Mouse (Mus musculus): Measurements from ENCODE around the gene Cyp2j6.
"Not testable (repeated sequence)": the region's sequence is repeated elsewhere in the genome, so short reads cannot be mapped to it uniquely, and the experiment has no call there.

The Cyp2j6 gene

GRCm38 (mm10) chr4:96553133-96553819, at the start of gene Cyp2j6:
Gene Cyp2j6 (minus strand): TSS chr4:96553661.
- peak; percentile 5 to 21 for DNase-seq (ENCODE audit: low spot score in 2 of 2)

GRCm38 (mm10) chr4:96591791-96592150, 38.3 kb upstream of the Cyp2j6 start:
- DNase-seq (ENCODE audit: low spot score in 2 of 2) = peak; percentile 56 to 59

GRCm38 (mm10) chr4:96590911-96591790, 37.7 kb upstream of the Cyp2j6 start, which contains the start of gene Cyp2j9:
Gene Cyp2j9 (minus strand): TSS chr4:96591578.
- DNase-seq (ENCODE audit: low spot score in 2 of 2) = peak in 1 of 2 experiments; percentile 25

- no peak for DNase-seq (ENCODE audit: low spot score in 2 of 2)
Observed at GRCm38 (mm10) chr4:96581425-96582088, 28.1 kb upstream of the Cyp2j6 start.

- not testable (repeated sequence) for DNase-seq (ENCODE audit: low spot score in 2 of 2)
Observed at GRCm38 (mm10) chr4:96580351-96580750, 26.9 kb upstream of the Cyp2j6 start.

GRCm38 (mm10) chr4:96569442-96569841, 16.0 kb upstream of the Cyp2j6 start:
- DNase-seq (ENCODE audit: low spot score in 2 of 2) = no peak

GRCm38 (mm10) chr4:96567988-96568387, 14.5 kb upstream of the Cyp2j6 start:
- DNase-seq (ENCODE audit: low spot score in 2 of 2) = no peak

GRCm38 (mm10) chr4:96565808-96566207, 12.3 kb upstream of the Cyp2j6 start:
- no peak for DNase-seq (ENCODE audit: low spot score in 2 of 2)

- DNase-seq (ENCODE audit: low spot score in 2 of 2) = no peak
Observed at GRCm38 (mm10) chr4:96560464-96560863, 7.0 kb upstream of the Cyp2j6 start.

GRCm38 (mm10) chr4:96559781-96560180, 6.3 kb upstream of the Cyp2j6 start:
- no peak for DNase-seq (ENCODE audit: low spot score in 2 of 2)

GRCm38 (mm10) chr4:96551619-96552018, 1.8 kb downstream of the Cyp2j6 start:
- no peak for DNase-seq (ENCODE audit: low spot score in 2 of 2)

GRCm38 (mm10) chr4:96545976-96546375, 7.5 kb downstream of the Cyp2j6 start:
- DNase-seq (ENCODE audit: low spot score in 2 of 2) = peak; percentile 18 to 64

- no peak for DNase-seq (ENCODE audit: low spot score in 2 of 2)
Observed at GRCm38 (mm10) chr4:96525772-96526171, 27.7 kb downstream of the Cyp2j6 start.

GRCm38 (mm10) chr4:96522256-96522655, 31.2 kb downstream of the Cyp2j6 start:
- DNase-seq (ENCODE audit: low spot score in 2 of 2) = no peak

- no peak for DNase-seq (ENCODE audit: low spot score in 2 of 2)
Observed at GRCm38 (mm10) chr4:96510083-96510482, 43.4 kb downstream of the Cyp2j6 start.

GRCm38 (mm10) chr4:96507286-96507685, 46.2 kb downstream of the Cyp2j6 start, which contains the start of gene Cyp2j8:
Gene Cyp2j8 (minus strand): TSS chr4:96507386.
- DNase-seq (ENCODE audit: low spot score in 2 of 2) = no peak

All from right cerebral cortex, postnatal 36 days (tissue).